Mouse (Mus musculus): ENCODE measurements around the gene Tpx2.

GRCm38 (mm10) chr2:152823770-152824169 lies 24.0 kb upstream of the Tpx2 start:
- no peak for TF ChIP-seq CTCF (IDR thresholded peaks at IDR 0.05; ENCODE audit: low read depth, low read length)
- no peak for TF ChIP-seq GATA1 (IDR thresholded peaks at IDR 0.05; ENCODE audit: borderline replicate concordance, low read length)
